Mouse (Mus musculus): ENCODE data around the gene Pou2f3.

DNA sequence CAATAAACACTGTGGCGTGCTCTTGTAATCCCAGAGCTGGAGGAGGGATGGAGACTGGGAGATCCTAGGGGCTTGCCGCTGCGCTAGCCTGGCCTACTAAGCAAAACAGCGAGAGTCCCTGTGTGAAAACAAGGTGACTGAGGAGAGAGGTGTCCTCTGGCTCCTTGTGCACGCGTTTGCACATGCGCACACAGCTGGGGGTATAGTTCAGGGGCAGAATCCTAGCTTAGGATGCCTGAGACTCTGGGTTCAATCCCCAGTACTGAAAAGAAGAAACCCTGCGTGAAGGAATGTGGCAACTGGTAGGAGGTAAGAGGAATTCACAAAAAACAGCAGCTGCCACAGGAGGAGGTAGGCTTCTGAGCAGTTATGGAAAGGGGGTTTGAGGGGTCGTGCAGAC lies 16.2 kb downstream of the Pou2f3 start:
- TF ChIP-seq CTCF (conservative IDR thresholded peaks at IDR 0.05; ENCODE audit: insufficient read depth, insufficient read length, low read depth, low read length): no peak
- TF ChIP-seq POLR2A (IDR thresholded peaks at IDR 0.05; ENCODE audit: low read depth, low read length): no peak
